17 mouse cellular contexts compared by ENCODE assay signal in genomic region chr2:9733243-9733642, GRCm38 (mm10).
"Had no signal": no experiment of that assay in that cellular context is flagged by ENCODE, and none has a peak within 500 bp of the region (broad histone marks: within the 10 kb centered on the region; RNA-seq: fewer than 3 reads in every experiment).

No protein-coding gene starts in this region.

- DNase-seq: lung, adult 18-20 months; lung, embryonic 14.5 days; lung, postnatal 10 days; lung, postnatal 36 days; retina, postnatal 1 day; right cerebral cortex, adult 18-20 months; right cerebral cortex, postnatal 25 days; right cerebral cortex, postnatal 4 days; spleen, adult 18-20 months; thymus, postnatal 14 days; thymus, postnatal 36 days had no signal

- H3K27me3 ChIP-seq: megakaryocyte, embryonic 14.5 days; midbrain, embryonic 13.5 days; midbrain, embryonic 15.5 days; neural tube, embryonic 13.5 days; neural tube, embryonic 15.5 days had no signal

- H3K4me3 ChIP-seq: megakaryocyte, embryonic 14.5 days; midbrain, embryonic 13.5 days; midbrain, embryonic 15.5 days; neural tube, embryonic 13.5 days; neural tube, embryonic 15.5 days had no signal

- H3K4me2 ChIP-seq: lung, embryonic 14.5 days; midbrain, embryonic 11.5 days; midbrain, embryonic 13.5 days; midbrain, embryonic 15.5 days; neural tube, embryonic 13.5 days; neural tube, embryonic 15.5 days had no signal

- H3K36me3 ChIP-seq: midbrain, embryonic 13.5 days; midbrain, embryonic 15.5 days; neural tube, embryonic 13.5 days; neural tube, embryonic 15.5 days had no signal
